Mouse (Mus musculus): ENCODE data around the gene Panx1. TPM values are rescaled to one million over a fixed set of nuclear protein-coding genes. Genes with fewer than 3 reads are reported as not detected.
A peak's percentile ranks its signal among the peaks of the same experiment; 100 is the strongest.

The Panx1 gene
- polyA plus RNA-seq, 2 experiments = 2.8 to 4.7 TPM

DNA sequence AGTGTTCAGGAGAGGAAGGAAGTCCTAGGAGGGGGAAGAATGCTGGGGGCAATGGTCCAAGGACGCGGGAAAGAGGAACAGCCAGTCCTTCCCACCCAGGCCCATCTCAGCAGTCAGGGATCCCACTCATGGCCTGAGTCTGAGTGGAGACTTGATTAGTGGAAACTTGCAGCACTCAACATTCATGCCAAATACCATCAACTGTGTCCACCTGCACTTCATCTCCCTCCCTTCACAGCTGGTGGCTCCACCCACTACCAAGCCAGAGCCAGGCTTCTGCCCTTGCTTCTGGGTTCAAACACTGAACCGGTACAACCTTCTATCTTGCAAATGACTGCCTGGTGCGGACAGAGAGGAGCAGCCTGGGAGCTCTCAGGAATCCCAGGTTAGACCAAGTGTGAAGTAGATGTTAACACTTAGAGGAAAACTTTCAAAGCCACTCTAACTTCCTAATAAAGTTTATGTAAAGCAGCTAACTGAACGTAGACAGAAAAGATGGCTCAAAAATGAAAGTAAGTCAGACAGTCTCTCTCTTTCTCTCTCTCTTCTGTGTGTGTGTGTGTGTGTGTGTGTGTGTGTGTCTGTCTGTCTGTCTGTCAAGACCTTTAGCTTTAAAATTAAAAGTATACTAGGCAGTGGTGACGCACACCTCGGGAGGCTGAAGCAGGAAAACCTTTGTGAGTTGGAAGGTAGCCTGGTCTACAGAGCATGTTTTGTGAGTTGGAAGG is 10.6 kb downstream of the Panx1 start:
- Histone ChIP-seq H3K9me3 (ENCODE audit: control insufficient read depth, low read length) (no peaks in the 10 kb centered on the region), H3K4me3 (ENCODE audit: insufficient read depth in 1 of 2, low read depth in 2 of 2, low read length in 2 of 2) (no peak overlapping the region), H3K27ac (no peak overlapping the region), H3K9ac (replicated peaks) (no peak overlapping the region), H3K4me1 (replicated peaks; ENCODE audit: control insufficient read depth in 2 of 2, insufficient read depth in 2 of 2, low read length in 1 of 2) (peaks cover 0 to 3% of the 10 kb centered on the region in 2 experiments; a peak in 1 of 4 replicates), H3K4me2 (ENCODE audit: low read depth) (no peak overlapping the region), H3K27me3 (ENCODE audit: control insufficient read depth, insufficient read depth, low read length) (no peaks in the 10 kb centered on the region), H3K36me3 (replicated peaks; ENCODE audit: control insufficient read depth, insufficient read depth, low read depth) (no peaks in the 10 kb centered on the region)
- WGBS (ENCODE audit: insufficient replicate concordance) = 54% methylated on average over 7 of the region's 7 CpGs
- TF ChIP-seq CTCF (IDR thresholded peaks at IDR 0.05; ENCODE audit: low read depth) (no peak), EP300 (IDR thresholded peaks at IDR 0.05; ENCODE audit: low read depth) (no peak)
- ATAC-seq (ENCODE audit: insufficient read depth) (no peak), DNase-seq (ENCODE audit: low read depth in 3 of 3, low spot score in 3 of 3) (no peak)

GRCm38 (mm10) chr9:15033568-15034160 is 11.6 kb downstream of the Panx1 start:
- 47% methylated on average over 5 of the region's 5 CpGs for WGBS (ENCODE audit: insufficient replicate concordance)
- Histone ChIP-seq H3K4me3 (ENCODE audit: insufficient read depth in 1 of 2, low read depth in 2 of 2, low read length in 2 of 2) (no peak overlapping the region), H3K27me3 (ENCODE audit: control insufficient read depth, insufficient read depth, low read length) (no peaks in the 10 kb centered on the region), H3K9me3 (ENCODE audit: control insufficient read depth, low read length) (no peaks in the 10 kb centered on the region), H3K9ac (replicated peaks) (no peak overlapping the region), H3K4me1 (replicated peaks; ENCODE audit: control insufficient read depth in 2 of 2, insufficient read depth in 2 of 2, low read length in 1 of 2) (peaks cover 0 to 3% of the 10 kb centered on the region in 2 experiments; a peak in 1 of 4 replicates), H3K36me3 (replicated peaks; ENCODE audit: control insufficient read depth, insufficient read depth, low read depth) (no peaks in the 10 kb centered on the region), H3K4me2 (ENCODE audit: low read depth) (no peak overlapping the region), H3K27ac (no peak overlapping the region)
- DNase-seq (ENCODE audit: low read depth in 3 of 3, low spot score in 3 of 3) (no peak), ATAC-seq (ENCODE audit: insufficient read depth) (no peak)
- TF ChIP-seq EP300 (IDR thresholded peaks at IDR 0.05; ENCODE audit: low read depth) (no peak), CTCF (IDR thresholded peaks at IDR 0.05; ENCODE audit: low read depth) (peak; percentile 62)

GRCm38 (mm10) chr9:15032797-15033196 is 12.5 kb downstream of the Panx1 start:
- TF ChIP-seq CTCF (IDR thresholded peaks at IDR 0.05; ENCODE audit: low read depth) (no peak), EP300 (IDR thresholded peaks at IDR 0.05; ENCODE audit: low read depth) (no peak)
- Histone ChIP-seq H3K9ac (replicated peaks) (no peak overlapping the region), H3K9me3 (ENCODE audit: control insufficient read depth, low read length) (no peaks in the 10 kb centered on the region), H3K4me1 (replicated peaks; ENCODE audit: control insufficient read depth in 2 of 2, insufficient read depth in 2 of 2, low read length in 1 of 2) (peaks cover 0 to 3% of the 10 kb centered on the region in 2 experiments; a peak in 1 of 4 replicates), H3K27me3 (ENCODE audit: control insufficient read depth, insufficient read depth, low read length) (no peaks in the 10 kb centered on the region), H3K27ac (no peak overlapping the region), H3K4me3 (ENCODE audit: insufficient read depth in 1 of 2, low read depth in 2 of 2, low read length in 2 of 2) (no peak overlapping the region), H3K36me3 (replicated peaks; ENCODE audit: control insufficient read depth, insufficient read depth, low read depth) (no peaks in the 10 kb centered on the region), H3K4me2 (ENCODE audit: low read depth) (no peak overlapping the region)
- 70% methylated on average over 4 of the region's 4 CpGs for WGBS (ENCODE audit: insufficient replicate concordance)
- ATAC-seq (ENCODE audit: insufficient read depth) = no peak
- DNase-seq (ENCODE audit: low read depth in 3 of 3, low spot score in 3 of 3) = no peak

DNA sequence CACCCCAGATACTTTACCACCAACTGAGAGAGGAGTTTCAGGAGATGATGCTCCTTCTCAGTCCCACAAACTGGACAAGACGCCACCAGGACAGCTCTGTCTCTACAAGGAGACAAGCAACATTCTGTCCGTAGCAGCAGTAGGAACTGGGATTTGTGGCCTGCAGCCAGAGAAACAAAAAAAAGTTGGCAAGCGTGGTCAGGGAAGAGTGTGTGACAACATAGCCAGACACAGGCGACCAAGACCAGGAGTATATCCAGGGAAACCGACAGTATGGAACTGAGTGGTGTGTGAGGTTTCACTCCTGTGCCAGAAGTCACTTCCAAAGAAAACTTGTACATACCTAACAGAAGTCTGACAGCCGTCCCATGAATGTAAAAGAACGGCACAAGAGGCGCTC is 14.5 kb downstream of the Panx1 start:
- Histone ChIP-seq H3K36me3 (replicated peaks; ENCODE audit: control insufficient read depth, insufficient read depth, low read depth) (no peaks in the 10 kb centered on the region), H3K4me3 (ENCODE audit: insufficient read depth in 1 of 2, low read depth in 2 of 2, low read length in 2 of 2) (no peak overlapping the region), H3K9ac (replicated peaks) (no peak overlapping the region), H3K9me3 (ENCODE audit: control insufficient read depth, low read length) (no peaks in the 10 kb centered on the region), H3K27me3 (ENCODE audit: control insufficient read depth, insufficient read depth, low read length) (no peaks in the 10 kb centered on the region), H3K4me2 (ENCODE audit: low read depth) (no peak overlapping the region), H3K27ac (no peak overlapping the region), H3K4me1 (replicated peaks; ENCODE audit: control insufficient read depth in 2 of 2, insufficient read depth in 2 of 2, low read length in 1 of 2) (peaks cover 0 to 3% of the 10 kb centered on the region in 2 experiments; a peak in 1 of 4 replicates)
- ATAC-seq (ENCODE audit: insufficient read depth) (no peak), DNase-seq (ENCODE audit: low read depth in 3 of 3, low spot score in 3 of 3) (no peak)
- TF ChIP-seq EP300 (IDR thresholded peaks at IDR 0.05; ENCODE audit: low read depth) (no peak), CTCF (IDR thresholded peaks at IDR 0.05; ENCODE audit: low read depth) (no peak)
- 66% methylated on average over 8 of the region's 8 CpGs for WGBS (ENCODE audit: insufficient replicate concordance)

GRCm38 (mm10) chr9:15029025-15029727 is 16.1 kb downstream of the Panx1 start:
- Histone ChIP-seq H3K9me3 (ENCODE audit: control insufficient read depth, low read length) (no peaks in the 10 kb centered on the region), H3K27me3 (ENCODE audit: control insufficient read depth, insufficient read depth, low read length) (no peaks in the 10 kb centered on the region), H3K27ac (no peak overlapping the region), H3K9ac (replicated peaks) (no peak overlapping the region), H3K36me3 (replicated peaks; ENCODE audit: control insufficient read depth, insufficient read depth, low read depth) (no peaks in the 10 kb centered on the region), H3K4me3 (ENCODE audit: insufficient read depth in 1 of 2, low read depth in 2 of 2, low read length in 2 of 2) (no peak overlapping the region), H3K4me1 (replicated peaks; ENCODE audit: control insufficient read depth in 2 of 2, insufficient read depth in 2 of 2, low read length in 1 of 2) (no peaks in the 10 kb centered on the region), H3K4me2 (ENCODE audit: low read depth) (no peak overlapping the region)
- DNase-seq (ENCODE audit: low read depth in 3 of 3, low spot score in 3 of 3) = no peak
- 43% methylated on average over 5 of the region's 5 CpGs for WGBS (ENCODE audit: insufficient replicate concordance)
- no peak for ATAC-seq (ENCODE audit: insufficient read depth)
- TF ChIP-seq CTCF (IDR thresholded peaks at IDR 0.05; ENCODE audit: low read depth) (peak; percentile 81), EP300 (IDR thresholded peaks at IDR 0.05; ENCODE audit: low read depth) (no peak)

Measured in liver, embryonic 14.5 days (tissue).